In the genomic region with DNA sequence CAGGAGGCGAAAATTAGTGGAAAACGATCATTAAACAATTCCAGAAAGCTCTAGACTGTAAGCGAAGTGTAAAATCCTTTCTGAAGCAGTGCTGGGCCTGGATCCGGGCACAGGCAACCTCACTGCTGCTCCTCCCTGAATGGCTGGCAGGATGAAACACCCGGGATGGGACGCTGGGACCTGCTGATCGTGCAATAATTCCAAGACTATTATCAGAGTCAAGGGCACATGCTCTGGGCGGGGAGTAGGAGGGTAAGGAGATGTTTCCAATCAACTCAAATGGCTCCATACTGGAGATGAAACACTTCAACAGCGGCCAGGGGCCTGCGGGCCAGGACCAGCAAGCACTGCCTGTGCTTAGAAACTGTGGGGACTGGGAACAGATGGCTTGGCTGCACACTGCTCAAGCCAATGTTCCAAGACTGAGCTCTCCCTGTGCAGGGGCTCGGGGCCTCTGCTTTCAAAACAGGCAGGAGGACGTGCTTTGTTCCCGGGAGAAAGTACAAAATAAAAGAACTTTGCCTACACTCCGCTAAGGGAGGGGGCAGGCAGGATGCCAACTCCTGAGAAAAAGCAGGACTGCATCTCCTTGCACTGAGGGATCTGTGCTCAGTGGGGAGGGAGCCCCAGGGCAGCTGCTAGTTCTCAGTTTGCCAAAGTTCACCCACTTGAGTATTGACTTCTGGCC, we compare ENCODE assay signal across 8 mouse cellular contexts.
DNase-seq lines count a peak whose midpoint lies in the region; ATAC-seq lines count a peak whose summit lies in the region.

No protein-coding gene starts in this region.

- H3K36me3 ChIP-seq in hindbrain, embryonic 12.5 days, result no peaks in the 10 kb centered on the region
- no peaks in the 10 kb centered on the region for H3K36me3 ChIP-seq in midbrain, embryonic 10.5 days
- H3K36me3 ChIP-seq in stomach, embryonic 15.5 days, result no peaks in the 10 kb centered on the region

- H3K4me1 ChIP-seq in hindbrain, embryonic 12.5 days, result peaks cover 9% of the 10 kb centered on the region
- H3K4me1 ChIP-seq in midbrain, embryonic 10.5 days, result peaks cover 20% of the 10 kb centered on the region
- H3K4me1 ChIP-seq in stomach, embryonic 15.5 days, result 0 out of 2 replicates have a peak, but pooled peaks cover 3% of the 10 kb centered on the region

- no peaks in the 10 kb centered on the region for H3K27me3 ChIP-seq in hindbrain, embryonic 12.5 days
- H3K27me3 ChIP-seq in midbrain, embryonic 10.5 days (ENCODE audit: low read depth, poor library complexity, severe bottlenecking), result no peaks in the 10 kb centered on the region
- H3K27me3 ChIP-seq in stomach, embryonic 15.5 days (replicated peaks), result no peaks in the 10 kb centered on the region

- H3K9ac ChIP-seq in hindbrain, embryonic 12.5 days, result no peak overlapping the region
- no peak overlapping the region for H3K9ac ChIP-seq in stomach, embryonic 15.5 days

- peak; percentile 96 for ATAC-seq in hindbrain, embryonic 12.5 days (ENCODE audit: low FRiP score)
- ATAC-seq in stomach, embryonic 15.5 days (ENCODE audit: insufficient read depth, low FRiP score, low read depth), result peak; percentile 92

- peak overlapping the region; percentile 80 for H3K27ac ChIP-seq in hindbrain, embryonic 12.5 days
- peak overlapping the region; percentile 87 for H3K27ac ChIP-seq in midbrain, embryonic 10.5 days (replicated peaks)
- peak overlapping the region; percentile 89 for H3K27ac ChIP-seq in stomach, embryonic 15.5 days

- no peak overlapping the region for H3K4me3 ChIP-seq in hindbrain, embryonic 12.5 days
- peak overlapping the region; percentile 14; the same call in 1 of the 2 replicates for H3K4me3 ChIP-seq in midbrain, embryonic 10.5 days
- no peak overlapping the region for H3K4me3 ChIP-seq in stomach, embryonic 15.5 days (replicated peaks)

- no peak overlapping the region for H3K4me2 ChIP-seq in hindbrain, embryonic 12.5 days (replicated peaks)
- H3K4me2 ChIP-seq in stomach, embryonic 15.5 days, result no peak overlapping the region; the same call in 1 of the 2 replicates

- no peaks in the 10 kb centered on the region for H3K9me3 ChIP-seq in hindbrain, embryonic 12.5 days (replicated peaks)
- no peaks in the 10 kb centered on the region for H3K9me3 ChIP-seq in midbrain, embryonic 10.5 days (replicated peaks)
- H3K9me3 ChIP-seq in stomach, embryonic 15.5 days, result no peaks in the 10 kb centered on the region

- peak; percentile 57 for DNase-seq in adrenal gland, adult 2 months
- peak; percentile 29 to 70 for DNase-seq in cerebellum, postnatal 4 days (ENCODE audit: low spot score in 2 of 2)
- peak; percentile 48 to 54 for DNase-seq in frontal cortex, postnatal 36 days (ENCODE audit: low spot score in 2 of 2)
- DNase-seq in layer of hippocampus, postnatal 14 days (ENCODE audit: low spot score in 2 of 2), result peak; percentile 65 to 86
- peak; percentile 57 for DNase-seq in midbrain, embryonic 10.5 days (ENCODE audit: low spot score)
- DNase-seq in spleen, postnatal 4 days (ENCODE audit: low spot score in 2 of 2), result no peak

- WGBS in hindbrain, embryonic 12.5 days, result 26% methylated on average over 14 of the region's 14 CpGs
- WGBS in midbrain, embryonic 10.5 days, result 41% methylated on average over 14 of the region's 14 CpGs
- WGBS in stomach, embryonic 15.5 days, result 39% methylated on average over 14 of the region's 14 CpGs

Comparison
In these comparisons a context has a peak if more than half of its experiments do, and no peak if none do; other contexts are left out.
1. DNase-seq: peak in adrenal gland, adult 2 months (single experiment), cerebellum, postnatal 4 days (2 of 2), frontal cortex, postnatal 36 days (2 of 2), layer of hippocampus, postnatal 14 days (2 of 2) and midbrain, embryonic 10.5 days (single experiment); none in spleen, postnatal 4 days (0 of 2).
2. Peak in every context shown above with its lines, with median percentiles within 50 percentile points of each other: H3K27ac ChIP-seq.